Mouse (Mus musculus) frontal cortex, postnatal 14 days (tissue): ENCODE results near the gene Cyld.
A peak's percentile ranks its signal among the peaks of the same experiment; 100 is the strongest.
"Not testable (repeated sequence)": the region's sequence is repeated elsewhere in the genome, so short reads cannot be mapped to it uniquely, and the experiment has no call there.

Source experiments
- DNase-seq, 2 experiments: peaks; one replicate each; pipeline ENCODE4 v3.0.0; 2022; ENCODE audit warnings: low spot score in 2 of 2

Cyld gene

GRCm38 (mm10) chr8:88689151-88689550 lies 7.7 kb upstream of the Cyld start:
- DNase-seq = no peak

GRCm38 (mm10) chr8:88689891-88690290 lies 6.9 kb upstream of the Cyld start:
- DNase-seq = no peak

GRCm38 (mm10) chr8:88691342-88691948 lies 5.4 kb upstream of the Cyld start:
- DNase-seq = no peak

- no peak for DNase-seq
Observed at GRCm38 (mm10) chr8:88691961-88692360, 4.9 kb upstream of the Cyld start.

GRCm38 (mm10) chr8:88692866-88693265 lies 4.0 kb upstream of the Cyld start:
- DNase-seq = no peak

GRCm38 (mm10) chr8:88693376-88693775 lies 3.5 kb upstream of the Cyld start:
- DNase-seq = no peak

- no peak for DNase-seq
Observed at GRCm38 (mm10) chr8:88694291-88694690, 2.5 kb upstream of the Cyld start.

GRCm38 (mm10) chr8:88696228-88696627 lies 600 bp upstream of the Cyld start:
- no peak for DNase-seq

- no peak for DNase-seq
Observed at GRCm38 (mm10) chr8:88697642-88698031, 809 bp downstream of the Cyld start.

- DNase-seq = no peak
Observed at GRCm38 (mm10) chr8:88698048-88698447, 1.2 kb downstream of the Cyld start.

GRCm38 (mm10) chr8:88701611-88702010 lies 4.8 kb downstream of the Cyld start:
- DNase-seq = no peak

- no peak for DNase-seq
Observed at GRCm38 (mm10) chr8:88702816-88703215, 6.0 kb downstream of the Cyld start.

- DNase-seq = no peak
Observed at GRCm38 (mm10) chr8:88723256-88723963, 26.6 kb downstream of the Cyld start.

- peak; percentile 83 to 93 for DNase-seq
Observed at GRCm38 (mm10) chr8:88755175-88755791, 58.5 kb downstream of the Cyld start.

GRCm38 (mm10) chr8:88761980-88762379 lies 65.2 kb downstream of the Cyld start:
- DNase-seq = no peak

GRCm38 (mm10) chr8:88771241-88771640 lies 74.4 kb downstream of the Cyld start:
- no peak for DNase-seq

- DNase-seq = no peak
Observed at GRCm38 (mm10) chr8:88774593-88775297, 77.9 kb downstream of the Cyld start.

- no peak for DNase-seq
Observed at GRCm38 (mm10) chr8:88775298-88775646, 78.4 kb downstream of the Cyld start.

- no peak for DNase-seq
Observed at GRCm38 (mm10) chr8:88780142-88780541, 83.3 kb downstream of the Cyld start.

- no peak for DNase-seq
Observed at GRCm38 (mm10) chr8:88781283-88781682, 84.5 kb downstream of the Cyld start.

GRCm38 (mm10) chr8:88783722-88784121 lies 86.9 kb downstream of the Cyld start:
- no peak for DNase-seq

GRCm38 (mm10) chr8:88788335-88788734 lies 91.5 kb downstream of the Cyld start:
- not testable (repeated sequence) for DNase-seq
